Mouse (Mus musculus): ENCODE measurements around the gene Gm17783.
"Not testable (repeated sequence)": the region's sequence is repeated elsewhere in the genome, so short reads cannot be mapped to it uniquely, and the experiment has no call there.

The Gm17783 gene

DNA sequence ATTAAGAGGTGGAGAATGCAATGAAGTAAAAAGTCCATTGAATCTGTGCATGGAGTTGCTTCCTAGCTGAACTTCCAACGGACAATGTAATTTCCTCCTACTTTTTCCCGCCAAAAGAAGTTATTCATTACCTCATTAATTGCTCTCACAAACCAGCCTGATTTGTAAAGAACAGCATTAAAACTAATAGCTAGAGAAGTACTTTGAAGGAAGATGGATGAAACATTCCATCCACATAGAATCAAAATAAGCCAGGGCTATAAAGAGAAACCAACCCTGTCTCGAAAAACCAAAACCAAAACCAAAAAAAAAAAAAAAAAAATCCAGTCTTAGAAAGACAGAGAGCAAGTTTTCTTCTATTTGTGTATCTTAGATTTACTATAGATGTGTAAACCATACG, at the start of gene Gm17783:
Gene Gm17783 (minus strand): TSS at position 101 of the 400 bp plus-strand sequence.
- DNase-seq (ENCODE audit: low read depth, low spot score), result no peak

DNA sequence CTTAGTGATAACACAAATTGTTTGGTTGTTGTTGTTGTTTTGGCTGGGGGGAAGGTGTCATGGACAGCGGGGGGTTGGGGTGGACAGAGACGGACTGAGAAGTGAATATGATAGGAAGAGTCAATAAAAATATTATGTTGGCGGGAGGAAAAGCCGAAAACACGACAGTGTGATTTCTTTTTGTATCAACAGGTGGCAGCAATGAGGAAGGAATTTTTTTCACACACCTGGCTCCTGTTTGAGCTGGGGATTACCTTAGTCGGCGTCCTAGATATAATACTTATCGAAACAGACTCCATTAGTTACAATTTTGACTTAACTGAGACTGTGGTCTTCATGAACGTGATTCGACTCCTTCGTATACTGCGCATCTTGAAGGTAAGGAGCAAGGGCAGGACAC, 48.0 kb upstream of the Gm17783 start:
- no peak for DNase-seq (ENCODE audit: low read depth, low spot score)

DNA sequence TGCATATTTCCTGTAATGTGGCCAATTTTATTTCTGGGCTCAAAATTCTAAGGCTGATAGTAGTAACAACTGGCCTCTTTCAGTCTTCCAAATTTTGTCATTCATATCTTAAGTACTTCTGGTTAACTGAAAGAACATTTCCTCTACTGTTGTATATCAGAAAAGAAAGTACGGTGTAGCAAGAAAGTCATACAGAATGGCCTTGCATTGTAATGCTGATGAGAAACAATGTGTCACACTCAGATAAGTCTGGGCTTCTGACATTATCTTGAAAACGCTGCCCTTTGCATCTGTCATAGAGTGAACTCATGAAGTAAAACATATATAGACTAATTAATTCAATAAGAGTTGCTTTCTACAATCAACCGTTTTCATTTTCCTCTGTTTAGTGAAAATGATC, 40.5 kb upstream of the Gm17783 start:
- DNase-seq (ENCODE audit: low read depth, low spot score), result no peak

DNA sequence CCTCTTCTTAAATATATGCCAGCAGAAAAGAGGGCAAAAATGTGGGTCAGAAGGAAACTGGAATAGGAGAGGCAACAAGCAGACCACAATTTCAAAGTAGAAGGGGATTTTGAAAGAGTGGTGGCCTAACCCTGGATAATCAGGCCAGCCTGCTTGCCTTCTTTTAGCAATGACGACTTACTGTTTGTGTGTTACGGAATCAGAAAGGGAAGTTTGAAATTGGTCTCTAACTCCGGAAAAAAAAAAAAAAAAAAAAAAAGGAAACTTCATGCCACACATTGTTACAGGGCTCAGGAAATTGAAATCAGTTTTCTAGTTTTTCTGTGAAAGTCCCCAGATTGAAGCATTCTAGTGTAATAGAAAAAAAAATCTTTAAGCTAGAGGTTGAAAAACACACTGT, 29.9 kb upstream of the Gm17783 start:
- no peak for DNase-seq (ENCODE audit: low read depth, low spot score)

DNA sequence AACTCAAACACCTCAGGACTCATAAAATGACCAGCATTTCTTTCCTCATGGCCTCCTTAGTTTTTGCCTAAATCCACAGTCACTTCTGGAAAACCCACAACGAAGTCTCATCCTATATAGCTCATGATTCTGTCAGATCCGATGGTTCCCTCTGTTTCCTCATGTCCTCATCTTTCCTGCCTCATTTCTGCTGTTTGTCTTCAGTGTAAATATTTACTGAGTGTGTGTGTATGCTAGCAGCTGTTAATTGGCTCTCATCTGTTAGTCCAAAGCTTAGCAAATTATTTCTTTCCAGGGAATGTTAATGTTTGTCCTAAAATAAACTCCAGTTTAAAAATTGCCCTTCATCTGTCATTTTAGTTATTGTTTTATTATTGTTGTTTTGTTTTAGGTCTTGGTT, 19.7 kb upstream of the Gm17783 start:
- DNase-seq (ENCODE audit: low read depth, low spot score), result no peak

DNA sequence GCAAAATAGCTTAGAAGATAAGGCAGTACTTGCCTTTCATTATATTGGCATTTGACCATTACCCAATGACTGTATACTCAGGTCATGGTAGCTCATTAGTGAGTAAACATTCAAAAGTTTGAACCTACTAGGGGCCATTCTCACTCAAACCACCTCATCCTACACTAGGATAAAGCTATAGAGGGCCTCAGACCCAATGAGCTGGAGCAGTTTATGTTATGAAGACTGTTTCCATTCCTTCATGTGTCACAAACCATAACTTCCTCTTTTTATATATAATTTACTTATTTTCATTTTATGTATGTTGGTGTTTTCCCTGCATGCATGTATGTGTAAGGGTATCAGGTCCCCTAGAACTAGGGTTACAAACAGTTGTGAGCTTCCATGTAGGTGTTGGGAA, 16.1 kb upstream of the Gm17783 start:
- no peak for DNase-seq (ENCODE audit: low read depth, low spot score)

DNA sequence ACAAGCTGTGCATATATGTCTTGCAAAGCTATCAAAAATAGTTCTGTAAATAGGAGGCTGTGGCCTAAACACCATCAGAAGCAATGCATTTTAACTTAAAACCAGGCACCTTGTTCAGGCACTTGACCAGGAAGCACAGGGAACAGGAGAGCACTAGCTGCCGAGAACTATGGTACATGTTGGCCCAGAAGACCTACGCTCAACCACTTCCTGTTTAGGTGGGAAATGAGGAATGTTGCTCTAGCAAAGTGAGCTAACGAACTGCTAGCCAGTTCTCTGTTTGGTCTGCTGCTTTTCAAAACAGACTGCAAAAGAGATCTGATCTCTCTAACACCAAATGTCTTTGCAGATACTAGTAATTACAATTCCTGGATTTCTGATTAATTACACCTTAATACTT, 12.5 kb upstream of the Gm17783 start:
- no peak for DNase-seq (ENCODE audit: low read depth, low spot score)

DNA sequence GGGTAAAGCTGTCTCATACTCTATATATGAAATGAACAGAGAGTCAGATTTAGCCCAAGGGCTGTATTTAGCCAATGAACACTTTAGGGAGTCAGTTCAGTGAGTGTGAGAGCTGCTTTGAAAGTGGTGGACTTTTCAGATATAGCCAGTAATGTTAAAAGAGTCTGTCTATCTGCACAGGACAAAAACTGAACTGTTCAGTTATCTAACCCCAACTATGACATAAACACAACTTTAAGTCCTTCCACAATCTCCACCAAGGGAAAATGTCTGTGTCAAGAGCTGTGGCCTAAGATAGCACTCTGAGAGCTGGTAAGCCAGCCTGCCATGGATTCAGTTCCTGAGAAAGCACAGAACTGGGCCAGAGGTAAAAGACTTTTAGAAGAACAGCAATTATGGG, 10.3 kb upstream of the Gm17783 start:
- no peak for DNase-seq (ENCODE audit: low read depth, low spot score)

DNA sequence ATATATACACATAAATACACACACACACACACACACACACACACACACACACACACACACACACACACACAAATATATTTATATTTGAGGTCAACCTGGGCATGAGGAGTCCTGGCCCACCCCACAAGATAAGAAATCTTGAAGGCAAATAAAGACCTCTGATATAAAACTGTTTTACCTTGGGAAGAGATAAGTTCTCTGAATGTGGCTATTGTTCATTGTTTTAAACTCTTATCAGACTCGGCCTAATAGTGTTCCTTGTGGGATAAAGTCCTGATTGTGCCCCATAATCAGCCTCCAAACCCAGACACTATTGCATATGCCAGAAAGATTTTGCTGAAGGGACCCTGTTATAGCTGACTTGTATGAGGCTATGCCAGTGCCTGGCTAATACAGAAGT, 6.5 kb upstream of the Gm17783 start:
- not testable (repeated sequence) for DNase-seq (ENCODE audit: low read depth, low spot score)

DNA sequence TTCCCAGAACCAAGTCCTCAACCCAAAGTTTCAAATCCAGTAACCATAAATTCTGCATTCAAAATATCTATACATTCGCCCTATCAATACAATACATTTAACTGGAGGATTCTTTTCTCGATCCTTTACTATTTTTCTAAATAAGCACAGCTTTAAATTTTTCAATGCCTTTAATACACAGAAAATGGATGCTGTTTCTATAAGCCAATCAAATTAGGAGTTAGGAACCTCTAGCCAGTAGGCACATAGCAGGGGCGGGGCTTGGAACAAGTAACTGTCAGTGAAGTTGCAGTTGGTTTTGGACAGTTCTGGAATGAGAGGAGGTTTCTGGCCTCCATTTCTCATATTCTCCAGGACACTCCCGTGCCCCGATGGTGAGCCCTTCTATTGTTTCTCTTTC, 3.2 kb upstream of the Gm17783 start, which contains the start of gene Slc9c1:
Gene Slc9c1 (plus strand): TSS at position 301 of the 400 bp plus-strand sequence.
- DNase-seq (ENCODE audit: low read depth, low spot score), result no peak

DNA sequence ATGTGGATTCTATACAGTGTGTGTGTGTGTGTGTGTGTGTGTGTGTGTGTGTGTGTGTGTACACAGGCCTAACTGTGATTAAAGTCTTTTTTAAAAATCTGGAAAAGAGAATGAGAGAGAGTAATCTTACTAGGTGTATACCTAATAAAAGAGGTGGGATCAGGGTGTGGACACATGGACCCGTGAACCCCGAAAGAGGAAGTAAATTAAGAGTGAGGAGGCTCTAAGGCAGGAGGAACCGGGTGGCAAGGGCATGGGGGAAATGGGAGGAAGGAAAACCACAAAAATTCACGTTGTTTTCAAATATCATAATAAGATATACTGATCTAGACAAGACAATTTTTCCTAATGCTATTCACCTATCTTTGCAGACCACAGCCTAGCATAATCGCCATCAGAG, 6.3 kb downstream of the Gm17783 start:
- DNase-seq (ENCODE audit: low read depth, low spot score), result no peak

DNA sequence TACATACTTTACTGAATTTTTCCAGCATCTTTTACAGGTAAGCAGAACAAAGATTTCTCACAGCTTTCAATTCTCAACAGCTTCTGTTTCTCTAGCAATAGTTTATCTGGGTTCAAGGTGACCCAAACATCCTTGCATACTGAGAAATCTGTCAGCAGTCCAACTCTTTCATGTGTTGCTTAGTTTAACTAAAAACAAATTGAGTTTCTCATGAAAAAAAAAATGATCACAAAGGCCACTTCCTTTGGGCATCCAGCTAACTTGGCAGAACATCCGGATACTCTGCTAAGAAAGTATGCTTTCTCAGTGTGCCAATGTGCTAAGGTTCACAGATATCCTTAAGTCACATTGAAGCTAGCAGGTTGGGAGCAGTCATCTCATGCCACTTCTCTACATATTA, 36.5 kb downstream of the Gm17783 start:
- no peak for DNase-seq (ENCODE audit: low read depth, low spot score)

DNA sequence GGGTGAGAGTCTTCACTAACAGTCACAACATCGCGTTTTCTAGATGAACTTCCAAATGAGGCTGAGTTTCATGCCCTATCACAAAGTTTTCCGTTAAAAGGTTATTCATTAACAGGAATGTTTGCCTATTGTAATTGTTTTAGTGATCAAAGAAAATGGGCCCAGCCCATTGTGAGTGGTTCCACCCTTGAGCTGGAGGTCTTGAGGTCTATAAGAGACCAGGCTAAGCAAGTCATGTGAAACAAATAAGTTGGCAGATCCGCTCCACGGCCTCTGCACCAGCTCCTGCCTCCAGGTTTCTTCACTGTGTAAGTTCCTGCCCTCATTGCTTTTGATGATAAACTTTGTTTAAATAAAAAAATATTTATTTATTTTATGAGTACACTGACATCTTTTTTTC, 38.9 kb downstream of the Gm17783 start, which contains the start of gene Gm609:
Gene Gm609 (minus strand): TSS at position 43 of the 400 bp plus-strand sequence.
- no peak for DNase-seq (ENCODE audit: low read depth, low spot score)

DNA sequence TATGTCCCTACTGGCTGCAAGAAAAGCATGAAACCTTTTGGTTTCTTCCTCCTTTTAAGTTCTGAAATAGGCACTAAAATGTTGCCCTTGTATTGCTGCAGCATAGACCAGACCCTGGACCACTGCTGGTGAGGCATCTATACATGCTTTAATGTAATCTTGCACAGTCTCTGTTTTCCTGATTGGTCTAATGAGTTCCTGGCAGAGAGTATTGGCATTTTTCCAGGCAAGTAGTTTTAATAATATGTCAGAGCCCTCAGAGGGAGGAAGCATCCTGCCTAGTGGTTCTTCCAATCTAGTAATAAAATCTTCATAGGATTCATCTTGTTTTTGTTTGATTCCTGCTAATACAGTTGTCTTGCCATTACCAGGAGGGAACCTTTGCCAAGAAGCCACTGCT, 54.9 kb downstream of the Gm17783 start:
- no peak for DNase-seq (ENCODE audit: low read depth, low spot score)

DNA sequence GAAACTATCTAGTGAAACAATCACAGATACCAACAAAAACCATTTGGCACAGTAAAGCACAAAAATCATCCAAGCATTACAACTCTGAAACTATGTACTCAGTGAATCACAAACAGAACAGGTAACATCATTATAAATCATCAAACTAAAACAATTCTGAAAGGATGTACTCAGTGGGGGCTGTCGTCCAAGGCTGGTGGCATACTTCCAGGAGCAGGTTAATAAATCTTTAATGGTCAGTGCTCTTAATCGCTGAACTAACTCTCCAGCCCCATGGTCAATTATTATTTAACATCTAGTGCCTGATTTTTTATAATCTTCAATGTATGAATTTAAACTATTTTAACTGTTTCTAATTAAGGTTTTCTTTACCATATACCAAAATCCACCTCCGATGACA, 60.0 kb downstream of the Gm17783 start:
- not testable (repeated sequence) for DNase-seq (ENCODE audit: low read depth, low spot score)

All from WW6 (cell line).